Mouse (Mus musculus) cortical plate, adult 2 months (tissue): ENCODE results near the gene Fam120c.

Experiments
- CTCF ChIP-seq: fragments of 200-500 bp; IDR thresholded peaks from 2 replicates; pipeline ENCODE4 v1.5.1; 2011; ENCODE audit warnings: mild to moderate bottlenecking, control low read depth, low read length; ENCODE audit not compliant: insufficient read depth; ENCODE audit errors: extremely low read depth
- POLR2A ChIP-seq: fragments of 200-500 bp; IDR thresholded peaks from 2 replicates; pipeline ENCODE4 v1.6.1; 2011; ENCODE audit warnings: mild to moderate bottlenecking, low read length, control low read depth; ENCODE audit not compliant: insufficient read depth; ENCODE audit errors: extremely low read depth

DNA sequence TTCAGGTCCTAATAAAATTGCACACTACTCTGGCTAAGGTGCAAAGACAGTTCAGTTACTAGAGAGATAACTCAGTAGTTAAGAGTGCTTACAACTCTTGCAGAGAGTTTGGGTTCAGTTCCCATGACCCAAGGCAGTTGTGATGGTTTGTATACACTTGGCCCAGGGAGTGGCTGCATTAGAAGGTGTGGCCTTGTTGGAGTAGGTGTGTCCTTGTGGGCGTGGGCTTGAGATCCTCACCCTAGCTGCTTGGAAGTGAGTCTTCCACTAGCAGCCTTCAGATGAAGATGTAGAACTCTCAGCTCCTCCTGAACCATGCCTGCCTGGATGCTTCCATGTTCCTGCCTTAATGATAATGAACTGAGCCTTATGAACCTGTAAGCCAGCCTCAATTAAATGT lies 174.2 kb downstream of the Fam120c start:
- TF ChIP-seq CTCF, result no peak
- TF ChIP-seq POLR2A, result no peak
